Mouse (Mus musculus) right cerebral cortex, postnatal 36 days (tissue): ENCODE data around the gene Ncaph.
A peak's percentile ranks its signal among the peaks of the same experiment; 100 is the strongest.
"Not testable (repeated sequence)": the region's sequence is repeated elsewhere in the genome, so short reads cannot be mapped to it uniquely, and the experiment has no call there.

Experiments used
- DNase-seq, 2 experiments: peaks; one replicate each; pipeline ENCODE4 v3.0.0; 2022; ENCODE audit warnings: low spot score in 2 of 2, mixed read lengths in 1 of 2

The Ncaph gene

GRCm38 (mm10) chr2:127133621-127134461 is at the start of gene Ncaph:
Gene Ncaph, minus strand, starts transcription at chr2:127133954.
- peak; percentile 81 to 84 for DNase-seq

DNA sequence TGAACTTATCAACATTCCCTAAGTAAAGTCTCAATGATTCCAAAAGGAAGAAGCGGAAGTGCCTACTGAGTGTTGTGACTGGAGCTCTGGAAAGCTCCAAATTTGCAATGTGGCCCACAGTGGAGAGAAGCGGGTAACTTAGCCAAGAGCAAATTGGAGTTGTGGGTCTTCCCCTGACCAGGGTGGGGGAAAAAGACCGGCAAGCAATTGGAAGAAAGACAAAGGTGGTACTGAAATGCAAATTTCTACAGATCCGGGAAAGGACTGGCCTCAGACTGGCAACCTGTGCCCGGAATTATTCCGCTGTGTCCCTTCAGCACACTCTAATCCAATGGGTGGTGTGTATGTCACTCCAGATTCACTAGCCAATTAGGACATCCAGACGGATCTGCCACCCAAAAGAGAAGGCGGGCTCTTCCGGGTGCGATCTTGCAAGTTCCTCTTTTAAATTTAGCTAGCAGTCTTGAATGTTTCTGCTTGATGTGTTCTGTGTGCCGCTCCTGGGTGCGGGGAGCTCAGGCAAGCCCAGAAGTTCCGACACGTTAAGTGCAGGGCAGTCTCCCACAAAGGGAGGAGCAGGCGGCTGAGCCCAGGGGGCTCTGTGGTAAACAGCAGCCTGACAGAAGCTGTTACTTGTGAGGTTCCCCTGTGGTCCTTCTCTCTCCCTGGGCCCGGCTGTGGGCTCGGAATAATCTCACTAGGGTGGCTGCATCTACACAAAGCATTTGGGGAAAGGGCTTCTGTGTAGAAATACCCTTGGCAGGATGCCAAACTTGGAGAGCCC is 49.0 kb upstream of the Ncaph start:
- peak; percentile 79 to 88 for DNase-seq

GRCm38 (mm10) chr2:127166261-127166660 is 32.5 kb upstream of the Ncaph start:
- DNase-seq = not testable (repeated sequence)

DNA sequence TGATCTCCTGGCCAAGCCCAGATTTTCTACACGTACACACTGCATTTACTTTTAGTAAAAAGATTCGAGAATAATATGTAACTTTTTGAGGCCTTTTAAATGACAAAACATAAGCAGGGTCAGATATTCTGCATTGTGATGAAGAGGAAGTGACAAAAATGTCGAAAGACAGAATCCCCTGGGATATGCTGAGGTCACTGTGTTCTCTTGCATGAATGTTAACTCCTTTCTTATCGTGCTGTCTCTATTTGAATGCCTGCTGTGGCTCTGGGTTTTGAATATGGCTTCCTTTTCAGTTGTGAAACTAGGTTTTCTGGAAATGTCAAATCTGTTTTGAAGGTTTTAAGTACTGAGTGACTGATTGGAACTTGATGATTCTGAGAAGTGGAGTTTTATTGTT is 31.9 kb upstream of the Ncaph start:
- DNase-seq = no peak

- no peak for DNase-seq
Observed at GRCm38 (mm10) chr2:127145699-127146098, 11.9 kb upstream of the Ncaph start.

GRCm38 (mm10) chr2:127143158-127144063 is 9.7 kb upstream of the Ncaph start, which contains the start of gene Itpripl1:
Gene Itpripl1, minus strand, starts transcription at chr2:127143442.
- DNase-seq = no peak

GRCm38 (mm10) chr2:127142577-127143157 is 8.9 kb upstream of the Ncaph start:
- DNase-seq = no peak

DNA sequence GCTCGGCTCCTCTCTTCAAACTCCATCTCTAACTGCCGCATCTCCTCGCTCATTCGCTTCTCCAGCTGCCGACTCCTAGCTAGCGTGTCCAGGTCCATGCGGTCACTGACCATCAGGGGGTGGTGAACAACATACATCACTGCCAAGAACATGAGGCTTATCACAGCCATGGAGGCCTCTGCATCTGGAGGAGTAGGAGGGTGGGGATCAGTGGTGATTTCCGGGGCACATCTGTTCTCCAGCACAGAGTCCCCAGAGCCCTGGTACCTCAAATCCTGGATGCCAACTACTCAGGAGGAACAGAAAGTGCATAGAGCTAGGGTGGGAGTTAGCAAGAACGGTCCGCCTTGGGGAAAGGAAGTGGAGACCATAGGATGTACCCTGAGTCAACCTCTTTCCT is 8.3 kb upstream of the Ncaph start:
- DNase-seq = no peak

DNA sequence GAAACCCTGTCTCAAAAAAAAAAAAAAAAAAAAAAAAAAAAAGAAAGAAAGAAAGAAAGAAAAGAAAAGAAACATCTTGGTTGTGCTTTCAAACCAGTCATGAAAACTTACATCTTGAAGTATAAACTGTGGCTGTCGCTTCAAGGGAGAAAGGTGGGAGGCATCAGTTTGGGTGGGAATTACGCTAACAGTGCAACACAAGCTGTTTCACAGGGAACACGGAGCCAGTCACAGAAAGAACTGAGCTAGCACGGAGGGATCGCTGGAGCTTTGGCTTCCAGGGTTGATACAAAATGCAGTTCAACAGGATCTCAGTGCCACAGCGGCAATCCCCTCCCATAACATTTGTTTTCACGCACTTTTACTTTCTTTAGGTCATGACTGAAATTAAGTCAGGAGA is 6.3 kb upstream of the Ncaph start:
- no peak for DNase-seq

DNA sequence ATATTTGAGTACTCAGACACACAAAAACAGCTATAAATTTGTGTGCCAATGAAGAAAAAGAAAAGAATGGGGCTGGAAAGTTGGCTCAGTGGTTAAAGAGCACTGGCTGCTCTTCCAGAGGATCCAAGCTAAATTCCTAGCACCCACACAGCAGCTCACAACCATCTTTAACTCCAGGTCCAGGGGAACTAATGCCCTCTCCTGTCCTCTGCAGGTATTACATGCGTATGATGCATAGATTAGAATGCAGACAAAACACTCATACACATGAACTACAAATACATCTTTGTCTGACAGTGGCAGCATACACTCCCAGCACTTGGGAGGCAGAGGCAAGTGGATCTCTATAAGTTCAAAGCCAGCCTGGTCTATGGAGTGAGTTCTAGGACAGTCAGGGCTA is 5.9 kb upstream of the Ncaph start:
- no peak for DNase-seq

GRCm38 (mm10) chr2:127139094-127139493 is 5.3 kb upstream of the Ncaph start:
- no peak for DNase-seq

- DNase-seq = no peak
Observed at GRCm38 (mm10) chr2:127138449-127138848, 4.7 kb upstream of the Ncaph start.

GRCm38 (mm10) chr2:127137838-127138420 is 4.2 kb upstream of the Ncaph start:
- DNase-seq = no peak

GRCm38 (mm10) chr2:127136979-127137378 is 3.2 kb upstream of the Ncaph start:
- no peak for DNase-seq

DNA sequence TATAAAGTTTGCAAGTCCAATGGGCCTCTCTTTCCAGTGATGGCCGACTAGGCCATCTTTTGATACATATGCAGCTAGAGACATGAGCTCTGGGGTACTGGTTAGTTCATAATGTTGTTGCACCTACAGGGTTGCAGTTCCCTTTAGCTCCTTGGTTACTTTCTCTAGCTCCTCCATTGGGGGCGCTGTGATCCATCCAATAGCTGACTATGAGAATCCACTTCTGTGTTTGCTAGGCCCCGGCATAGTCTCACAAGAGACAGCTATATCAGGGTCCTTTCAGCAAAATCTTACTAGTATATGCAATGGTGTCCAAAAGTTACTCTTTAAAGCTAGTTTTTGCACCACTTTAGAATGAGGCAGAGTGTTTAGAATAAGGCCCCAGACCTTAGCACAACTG is 1.5 kb upstream of the Ncaph start:
- DNase-seq = not testable (repeated sequence)

DNA sequence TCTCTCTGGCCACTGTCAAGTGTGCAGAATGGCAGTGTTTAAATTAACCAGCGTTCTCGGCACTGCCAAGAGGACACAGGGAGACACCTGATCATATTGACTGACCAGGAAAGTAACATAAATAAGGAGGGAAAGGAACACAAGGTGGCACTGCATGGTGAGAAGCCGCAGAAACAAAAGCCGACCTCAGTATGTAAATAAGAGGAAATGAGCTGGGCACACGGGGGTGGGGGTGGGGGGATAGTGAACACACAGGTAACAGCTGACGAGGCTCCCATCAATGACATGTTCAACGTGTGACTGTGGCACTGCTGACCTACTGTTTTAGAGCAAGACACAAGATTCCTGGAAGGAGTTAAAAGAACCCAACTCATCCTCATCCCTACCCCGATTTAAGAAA is 2.4 kb downstream of the Ncaph start:
- no peak for DNase-seq

- no peak for DNase-seq
Observed at GRCm38 (mm10) chr2:127128926-127129325, 4.8 kb downstream of the Ncaph start.

GRCm38 (mm10) chr2:127121591-127122235 is 12.0 kb downstream of the Ncaph start:
- no peak for DNase-seq

DNA sequence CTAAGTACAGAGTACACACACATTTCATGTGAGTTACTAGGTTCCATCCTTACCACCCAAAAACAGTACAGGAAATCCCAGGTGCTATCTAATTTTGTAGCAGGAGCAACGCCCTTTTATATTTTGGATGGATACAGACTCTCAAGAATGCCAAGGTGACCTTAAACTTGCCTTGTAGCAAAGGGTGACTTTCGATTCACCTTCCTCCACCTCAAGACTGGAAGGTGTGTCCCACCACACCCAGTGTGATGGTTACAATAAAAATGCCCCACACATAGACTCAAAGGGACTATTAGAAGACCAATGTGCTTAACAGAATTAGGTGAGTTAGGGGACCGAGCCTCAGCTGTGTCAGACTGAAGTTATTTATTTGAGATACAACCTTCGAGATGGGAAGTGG is 24.8 kb downstream of the Ncaph start:
- no peak for DNase-seq

DNA sequence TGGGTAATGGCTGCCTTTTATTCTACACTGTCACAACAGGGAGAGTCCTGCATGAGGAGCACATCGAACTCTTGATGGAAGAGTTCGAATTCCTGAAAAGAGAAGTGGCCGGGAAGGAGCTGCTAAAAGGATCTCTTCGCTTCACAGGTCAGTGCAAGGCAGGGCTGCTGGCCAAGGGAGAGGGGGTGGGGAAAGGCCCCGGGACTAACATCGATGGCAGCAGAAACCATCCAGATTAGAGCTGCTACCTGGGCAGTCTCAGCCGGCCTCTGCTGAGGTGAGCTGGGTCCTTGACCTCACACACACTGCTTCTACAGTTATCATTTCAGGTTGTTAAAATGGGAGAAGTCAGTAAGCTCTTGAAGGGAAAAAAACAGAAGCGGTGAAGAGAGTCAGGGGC is 41.8 kb downstream of the Ncaph start:
- no peak for DNase-seq

- DNase-seq = not testable (repeated sequence)
Observed at GRCm38 (mm10) chr2:127090151-127090550, 43.6 kb downstream of the Ncaph start.
